Mouse (Mus musculus): Measurements from ENCODE around the gene Tssk3.
A peak's percentile ranks its signal among the peaks of the same experiment; 100 is the strongest.
"Not testable (repeated sequence)": the region's sequence is repeated elsewhere in the genome, so short reads cannot be mapped to it uniquely, and the experiment has no call there.

The Tssk3 gene

GRCm38 (mm10) chr4:129502327-129502888, 11.6 kb upstream of the Tssk3 start:
- no peak for DNase-seq (ENCODE audit: inconsistent age in 2 of 2, low spot score in 1 of 2)

- peak; percentile 93 to 97 for DNase-seq (ENCODE audit: inconsistent age in 2 of 2, low spot score in 1 of 2)
These were observed 10.1 kb upstream of the Tssk3 start for GRCm38 (mm10) chr4:129500607-129501566.

GRCm38 (mm10) chr4:129500017-129500416, 9.2 kb upstream of the Tssk3 start:
- DNase-seq (ENCODE audit: inconsistent age in 2 of 2, low spot score in 1 of 2) = peak in 1 of 2 experiments; percentile 29

GRCm38 (mm10) chr4:129498941-129499340, 8.1 kb upstream of the Tssk3 start:
- no peak for DNase-seq (ENCODE audit: inconsistent age in 2 of 2, low spot score in 1 of 2)

- DNase-seq (ENCODE audit: inconsistent age in 2 of 2, low spot score in 1 of 2) = peak; percentile 57 to 73
These were observed 5.8 kb upstream of the Tssk3 start for GRCm38 (mm10) chr4:129496631-129497030.

- DNase-seq (ENCODE audit: inconsistent age in 2 of 2, low spot score in 1 of 2) = peak in 1 of 2 experiments; percentile 61
These were observed 5.1 kb upstream of the Tssk3 start for GRCm38 (mm10) chr4:129495672-129496562.

- DNase-seq (ENCODE audit: inconsistent age in 2 of 2, low spot score in 1 of 2) = no peak
These were observed 3.9 kb upstream of the Tssk3 start for GRCm38 (mm10) chr4:129494681-129495080.

GRCm38 (mm10) chr4:129481090-129481489, 9.7 kb downstream of the Tssk3 start:
- no peak for DNase-seq (ENCODE audit: inconsistent age in 2 of 2, low spot score in 1 of 2)

- no peak for DNase-seq (ENCODE audit: inconsistent age in 2 of 2, low spot score in 1 of 2)
These were observed 11.0 kb downstream of the Tssk3 start for GRCm38 (mm10) chr4:129479863-129480262.

GRCm38 (mm10) chr4:129476047-129476446, 14.8 kb downstream of the Tssk3 start:
- DNase-seq (ENCODE audit: inconsistent age in 2 of 2, low spot score in 1 of 2) = no peak

GRCm38 (mm10) chr4:129464286-129464815, 26.5 kb downstream of the Tssk3 start:
- DNase-seq (ENCODE audit: inconsistent age in 2 of 2, low spot score in 1 of 2) = no peak

GRCm38 (mm10) chr4:129463097-129464059, 27.4 kb downstream of the Tssk3 start:
- no peak for DNase-seq (ENCODE audit: inconsistent age in 2 of 2, low spot score in 1 of 2)

- DNase-seq (ENCODE audit: inconsistent age in 2 of 2, low spot score in 1 of 2) = peak; percentile 19 to 76
These were observed 28.7 kb downstream of the Tssk3 start for GRCm38 (mm10) chr4:129462118-129462517.

GRCm38 (mm10) chr4:129461183-129461960, 29.4 kb downstream of the Tssk3 start, which contains the start of gene Bsdc1:
Gene Bsdc1 (plus strand): TSS chr4:129461581.
- DNase-seq (ENCODE audit: inconsistent age in 2 of 2, low spot score in 1 of 2) = peak; percentile 100

- DNase-seq (ENCODE audit: inconsistent age in 2 of 2, low spot score in 1 of 2) = no peak
These were observed 30.0 kb downstream of the Tssk3 start for GRCm38 (mm10) chr4:129460827-129461182.

GRCm38 (mm10) chr4:129459726-129460125, 31.1 kb downstream of the Tssk3 start:
- DNase-seq (ENCODE audit: inconsistent age in 2 of 2, low spot score in 1 of 2) = no peak

GRCm38 (mm10) chr4:129457311-129457710, 33.5 kb downstream of the Tssk3 start:
- DNase-seq (ENCODE audit: inconsistent age in 2 of 2, low spot score in 1 of 2) = not testable (repeated sequence)

- DNase-seq (ENCODE audit: inconsistent age in 2 of 2, low spot score in 1 of 2) = no peak
These were observed 34.7 kb downstream of the Tssk3 start for GRCm38 (mm10) chr4:129456126-129456525.

GRCm38 (mm10) chr4:129455265-129455664, 35.6 kb downstream of the Tssk3 start:
- DNase-seq (ENCODE audit: inconsistent age in 2 of 2, low spot score in 1 of 2) = peak; percentile 72 to 94
